Mouse (Mus musculus): ENCODE results near the gene Myh15.

DNA sequence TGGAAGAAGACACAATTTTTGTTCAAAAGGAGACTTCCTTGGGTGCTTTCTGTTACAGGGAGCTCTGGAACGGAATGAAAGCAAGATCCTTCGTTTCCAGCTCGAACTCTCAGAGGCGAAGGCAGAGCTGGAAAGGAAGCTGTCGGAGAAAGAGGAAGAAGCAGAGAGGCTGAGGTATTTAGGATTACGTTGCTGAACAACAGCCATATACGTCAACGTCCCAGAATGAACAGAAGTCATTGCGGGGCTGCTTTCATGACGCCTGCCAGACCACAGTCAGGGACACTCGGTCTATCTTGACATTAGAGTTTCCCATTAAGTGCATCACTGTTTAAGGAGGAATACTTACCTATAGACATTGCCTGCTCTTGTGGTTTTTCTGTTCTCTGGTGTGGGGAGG is 108.4 kb downstream of the Myh15 start:
- TF ChIP-seq CTCF (IDR thresholded peaks at IDR 0.05; ENCODE audit: low read depth) (no peak), EP300 (IDR thresholded peaks at IDR 0.05; ENCODE audit: low read depth) (no peak)

All from liver, embryonic 14.5 days (tissue).